Mouse (Mus musculus): ENCODE data around the gene Fpgs. TPM values are rescaled to one million over a fixed set of nuclear protein-coding genes. Genes with fewer than 3 reads are reported as not detected.

Fpgs gene
- 15.3 and 15.6 TPM in 2 replicates for polyA plus RNA-seq (2014; fragmentation: Nextera tagmentation; extraction: Ambion mirVana)

DNA sequence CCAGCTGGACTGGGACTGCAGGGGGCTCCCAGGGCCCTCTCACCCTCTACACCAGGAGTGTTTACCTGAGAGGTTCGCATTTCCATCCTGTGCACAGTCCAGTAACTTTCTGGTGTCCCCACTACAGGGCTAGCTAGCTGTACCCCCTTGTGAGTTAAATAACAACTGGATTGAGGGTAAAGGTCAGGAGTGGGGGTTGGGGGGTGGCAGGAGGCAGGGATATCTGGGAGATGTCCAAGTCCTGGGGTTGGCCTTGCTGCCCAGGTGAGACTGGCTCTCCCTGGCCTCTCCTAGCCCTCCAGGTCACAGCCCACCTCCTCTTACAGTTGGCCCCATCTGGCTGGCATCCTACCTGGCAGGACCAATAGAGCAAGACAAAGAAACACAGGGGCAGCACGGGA is at the start of gene Fpgs:
Gene Fpgs (minus strand): TSS at position 125 of the 401 bp plus-strand sequence.
- no peak within 1 kb of the TSS for H3K4me2 ChIP-seq (ENCODE audit: low read length)
- no peaks in the 10 kb centered on the region for H3K9me3 ChIP-seq (ENCODE audit: control insufficient read depth, low read length)
- no peak within 1 kb of the TSS for H3K27ac ChIP-seq (replicated peaks; ENCODE audit: low read depth, low read length)
- H3K9ac ChIP-seq (replicated peaks; ENCODE audit: low read length) = no peak within 1 kb of the TSS
- no peaks in the 10 kb centered on the region for H3K27me3 ChIP-seq (ENCODE audit: control insufficient read depth, insufficient read depth, low read length)
- no peak for DNase-seq
- ATAC-seq (ENCODE audit: low FRiP score, low TSS enrichment) = no peak
- H3K36me3 ChIP-seq (ENCODE audit: control insufficient read depth, insufficient read depth, low read length) = peaks cover 62% of the 10 kb centered on the region
- no peak within 1 kb of the TSS for H3K4me3 ChIP-seq (replicated peaks; ENCODE audit: low read depth, low read length)
- no peaks in the 10 kb centered on the region for H3K4me1 ChIP-seq (ENCODE audit: control insufficient read depth, insufficient read depth, low read length)
- 83% methylated on average over 2 of the region's 2 CpGs for WGBS

DNA sequence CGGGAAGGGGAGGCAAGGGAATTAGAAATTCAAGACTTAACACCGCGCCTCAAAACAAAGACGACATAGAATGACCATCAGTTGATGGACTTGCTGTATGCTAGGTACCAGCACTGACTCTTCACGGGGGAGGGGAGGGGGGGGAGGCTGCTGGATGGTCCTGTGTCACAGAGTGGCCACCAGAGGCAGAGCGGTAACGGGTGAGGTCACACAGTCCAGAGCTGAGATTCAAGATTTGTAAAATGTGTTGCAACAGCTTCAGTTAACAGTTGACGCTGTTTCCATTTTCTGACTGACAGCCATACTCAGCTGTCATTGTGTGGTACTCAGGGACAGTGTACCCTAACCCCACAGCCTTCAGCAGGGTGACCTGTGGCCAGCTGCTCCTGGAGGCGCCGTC is 48.2 kb upstream of the Fpgs start:
- no peak for ATAC-seq (ENCODE audit: low FRiP score, low TSS enrichment)
- DNase-seq = peak; percentile 35
- H3K9me3 ChIP-seq (ENCODE audit: control insufficient read depth, low read length) = no peaks in the 10 kb centered on the region
- H3K4me3 ChIP-seq (replicated peaks; ENCODE audit: low read depth, low read length) = no peak overlapping the region; the same call in 1 of the 2 replicates
- WGBS = 63% methylated on average over 10 of the region's 10 CpGs
- H3K4me1 ChIP-seq (ENCODE audit: control insufficient read depth, insufficient read depth, low read length) = peaks cover 20% of the 10 kb centered on the region
- 0 out of 2 replicates have a peak overlapping the region, but pooled peaks have one; percentile 43 for H3K9ac ChIP-seq (replicated peaks; ENCODE audit: low read length)
- H3K27me3 ChIP-seq (ENCODE audit: control insufficient read depth, insufficient read depth, low read length) = no peaks in the 10 kb centered on the region
- H3K36me3 ChIP-seq (ENCODE audit: control insufficient read depth, insufficient read depth, low read length) = peaks cover 63% of the 10 kb centered on the region
- H3K27ac ChIP-seq (replicated peaks; ENCODE audit: low read depth, low read length) = no peak overlapping the region
- H3K4me2 ChIP-seq (ENCODE audit: low read length) = peak overlapping the region; percentile 52

DNA sequence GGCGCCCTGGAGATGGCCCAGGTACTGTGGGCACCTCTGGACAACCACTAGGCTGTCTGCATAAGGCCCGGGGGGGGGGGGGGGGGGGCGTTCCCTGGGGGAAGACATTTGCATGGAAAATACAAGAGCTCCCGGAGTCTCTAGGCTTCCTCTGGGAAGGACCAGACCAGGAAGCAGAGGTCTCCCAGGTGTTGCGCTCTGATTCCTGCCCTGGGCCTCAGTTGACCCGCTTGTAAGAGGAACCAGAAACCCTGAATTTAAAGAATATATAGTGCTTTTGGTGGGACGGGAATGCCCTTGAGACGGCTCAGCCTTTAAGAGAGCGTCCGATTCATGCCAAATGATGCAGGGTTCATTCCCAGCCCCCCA is 47.7 kb upstream of the Fpgs start:
- Histone ChIP-seq H3K4me1 (ENCODE audit: control insufficient read depth, insufficient read depth, low read length) (peaks cover 20% of the 10 kb centered on the region), H3K36me3 (ENCODE audit: control insufficient read depth, insufficient read depth, low read length) (peaks cover 69% of the 10 kb centered on the region), H3K4me3 (replicated peaks; ENCODE audit: low read depth, low read length) (peak overlapping the region; percentile 25), H3K27me3 (ENCODE audit: control insufficient read depth, insufficient read depth, low read length) (no peaks in the 10 kb centered on the region), H3K27ac (replicated peaks; ENCODE audit: low read depth, low read length) (peak overlapping the region; percentile 78), H3K9me3 (ENCODE audit: control insufficient read depth, low read length) (no peaks in the 10 kb centered on the region), H3K4me2 (ENCODE audit: low read length) (peak overlapping the region; percentile 52), H3K9ac (replicated peaks; ENCODE audit: low read length) (peak overlapping the region; percentile 43)
- 15% methylated on average over 10 of the region's 10 CpGs for WGBS
- DNase-seq (no peak), ATAC-seq (ENCODE audit: low FRiP score, low TSS enrichment) (no peak)

- Histone ChIP-seq H3K9me3 (ENCODE audit: control insufficient read depth, low read length) (no peaks in the 10 kb centered on the region), H3K27ac (replicated peaks; ENCODE audit: low read depth, low read length) (peak overlapping the region; percentile 78), H3K4me1 (ENCODE audit: control insufficient read depth, insufficient read depth, low read length) (peaks cover 20% of the 10 kb centered on the region), H3K36me3 (ENCODE audit: control insufficient read depth, insufficient read depth, low read length) (peaks cover 75% of the 10 kb centered on the region), H3K9ac (replicated peaks; ENCODE audit: low read length) (peak overlapping the region; percentile 43), H3K4me2 (ENCODE audit: low read length) (peak overlapping the region; percentile 52), H3K4me3 (replicated peaks; ENCODE audit: low read depth, low read length) (peak overlapping the region; percentile 25), H3K27me3 (ENCODE audit: control insufficient read depth, insufficient read depth, low read length) (no peaks in the 10 kb centered on the region)
- 2% methylated on average over 31 of the region's 31 CpGs for WGBS
- DNase-seq (peak; percentile 78), ATAC-seq (ENCODE audit: low FRiP score, low TSS enrichment) (peak; percentile 77)
Observed at GRCm38 (mm10) chr2:32750887-32751664, 47.1 kb upstream of the Fpgs start.

DNA sequence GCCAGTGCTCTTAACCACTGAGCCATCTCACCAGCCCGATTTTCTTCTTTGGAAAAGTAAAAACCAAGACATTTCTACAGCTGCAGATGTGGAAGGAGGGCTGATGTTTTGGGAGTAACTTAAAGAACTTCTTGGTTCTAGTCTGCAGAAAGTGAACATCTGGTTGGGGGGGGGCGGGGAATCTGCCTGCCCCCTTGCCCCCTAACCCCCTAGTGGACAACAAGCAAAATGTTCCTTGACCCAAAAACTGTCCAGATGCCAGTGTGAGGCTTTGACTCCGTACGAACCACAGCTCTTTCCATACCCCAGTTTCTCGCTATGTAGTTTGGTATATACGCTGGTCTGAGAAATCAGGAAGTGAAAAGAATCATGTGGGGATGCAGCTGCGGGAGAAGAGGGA is 46.3 kb upstream of the Fpgs start:
- DNase-seq = no peak
- Histone ChIP-seq H3K27ac (replicated peaks; ENCODE audit: low read depth, low read length) (0 out of 2 replicates have a peak overlapping the region, but pooled peaks have one; percentile 78), H3K9ac (replicated peaks; ENCODE audit: low read length) (no peak overlapping the region), H3K4me3 (replicated peaks; ENCODE audit: low read depth, low read length) (no peak overlapping the region), H3K27me3 (ENCODE audit: control insufficient read depth, insufficient read depth, low read length) (no peaks in the 10 kb centered on the region), H3K4me2 (ENCODE audit: low read length) (peak overlapping the region; percentile 52; the same call in 1 of the 2 replicates), H3K36me3 (ENCODE audit: control insufficient read depth, insufficient read depth, low read length) (peaks cover 80% of the 10 kb centered on the region), H3K9me3 (ENCODE audit: control insufficient read depth, low read length) (no peaks in the 10 kb centered on the region), H3K4me1 (ENCODE audit: control insufficient read depth, insufficient read depth, low read length) (peaks cover 20% of the 10 kb centered on the region)
- no peak for ATAC-seq (ENCODE audit: low FRiP score, low TSS enrichment)
- 77% methylated on average over 7 of the region's 7 CpGs for WGBS

DNA sequence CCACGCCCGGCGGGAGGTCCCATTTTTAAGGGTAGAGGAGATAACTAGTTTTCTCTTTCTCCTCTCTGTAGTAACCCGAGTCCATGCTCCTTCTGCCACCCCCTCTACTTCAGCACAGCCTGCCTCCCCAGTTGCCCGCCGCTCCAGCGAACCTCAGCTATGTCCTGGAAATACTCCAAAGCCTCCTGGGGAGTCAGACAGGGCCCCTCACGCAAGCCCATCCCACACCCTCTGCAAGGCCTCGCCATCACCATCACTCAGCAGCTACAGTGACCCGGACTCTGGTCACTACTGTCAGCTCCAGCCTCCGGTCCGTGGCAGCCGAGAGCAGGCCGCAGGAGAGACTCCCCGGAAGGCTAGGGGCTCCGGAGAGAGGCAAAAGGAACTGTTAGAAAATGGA is 45.1 kb upstream of the Fpgs start:
- WGBS = 94% methylated on average over 16 of the region's 16 CpGs
- H3K36me3 ChIP-seq (ENCODE audit: control insufficient read depth, insufficient read depth, low read length) = peaks cover 77% of the 10 kb centered on the region

DNA sequence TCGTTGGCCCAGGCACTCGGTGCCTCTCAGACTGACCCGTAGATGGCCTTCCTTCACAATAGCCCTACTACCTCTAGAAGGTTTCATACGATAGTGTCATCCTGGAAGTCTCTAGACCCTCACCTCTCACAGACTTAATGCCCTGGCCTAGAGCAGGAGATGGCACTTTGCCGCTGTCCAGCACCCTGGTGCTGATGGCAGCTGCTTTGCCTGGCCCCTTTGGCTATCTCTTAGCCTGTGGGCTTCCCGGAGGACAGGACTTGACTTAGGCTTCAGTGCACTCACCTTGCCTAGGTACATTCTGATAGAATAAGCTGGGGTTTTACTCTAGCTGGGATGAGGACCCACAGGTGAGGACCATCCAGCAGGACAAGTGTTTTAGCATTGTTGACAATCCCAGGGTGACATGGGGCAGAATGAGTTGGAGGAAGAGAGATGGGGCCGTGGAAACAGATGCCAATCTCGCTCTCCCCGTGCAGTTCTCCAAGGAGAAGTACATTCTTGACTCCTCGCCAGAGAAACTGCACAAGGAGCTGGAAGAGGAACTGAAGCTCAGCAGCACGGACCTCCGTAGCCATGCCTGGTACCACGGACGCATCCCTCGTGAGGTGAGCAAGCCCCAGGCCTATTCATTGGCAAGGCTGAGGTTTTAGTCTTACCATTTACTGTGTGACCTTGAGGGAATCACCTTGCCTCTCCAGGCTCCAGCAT is 40.5 kb upstream of the Fpgs start:
- ATAC-seq (ENCODE audit: low FRiP score, low TSS enrichment) = no peak
- 77% methylated on average over 15 of the region's 15 CpGs for WGBS
- Histone ChIP-seq H3K4me2 (ENCODE audit: low read length) (no peak overlapping the region), H3K27ac (replicated peaks; ENCODE audit: low read depth, low read length) (no peak overlapping the region), H3K9me3 (ENCODE audit: control insufficient read depth, low read length) (no peaks in the 10 kb centered on the region), H3K4me3 (replicated peaks; ENCODE audit: low read depth, low read length) (no peak overlapping the region), H3K27me3 (ENCODE audit: control insufficient read depth, insufficient read depth, low read length) (no peaks in the 10 kb centered on the region), H3K9ac (replicated peaks; ENCODE audit: low read length) (no peak overlapping the region), H3K4me1 (ENCODE audit: control insufficient read depth, insufficient read depth, low read length) (peaks cover 18% of the 10 kb centered on the region), H3K36me3 (ENCODE audit: control insufficient read depth, insufficient read depth, low read length) (peaks cover 48% of the 10 kb centered on the region)
- no peak for DNase-seq

More for the DNA sequence above, 45.1 kb upstream of the Fpgs start:
- H3K4me1 ChIP-seq (ENCODE audit: control insufficient read depth, insufficient read depth, low read length) = peaks cover 20% of the 10 kb centered on the region
- H3K9ac ChIP-seq (replicated peaks; ENCODE audit: low read length) = no peak overlapping the region
- no peak overlapping the region for H3K27ac ChIP-seq (replicated peaks; ENCODE audit: low read depth, low read length)
- H3K9me3 ChIP-seq (ENCODE audit: control insufficient read depth, low read length) = no peaks in the 10 kb centered on the region
- no peaks in the 10 kb centered on the region for H3K27me3 ChIP-seq (ENCODE audit: control insufficient read depth, insufficient read depth, low read length)
- no peak for DNase-seq
- H3K4me2 ChIP-seq (ENCODE audit: low read length) = no peak overlapping the region
- ATAC-seq (ENCODE audit: low FRiP score, low TSS enrichment) = no peak
- no peak overlapping the region for H3K4me3 ChIP-seq (replicated peaks; ENCODE audit: low read depth, low read length)

DNA sequence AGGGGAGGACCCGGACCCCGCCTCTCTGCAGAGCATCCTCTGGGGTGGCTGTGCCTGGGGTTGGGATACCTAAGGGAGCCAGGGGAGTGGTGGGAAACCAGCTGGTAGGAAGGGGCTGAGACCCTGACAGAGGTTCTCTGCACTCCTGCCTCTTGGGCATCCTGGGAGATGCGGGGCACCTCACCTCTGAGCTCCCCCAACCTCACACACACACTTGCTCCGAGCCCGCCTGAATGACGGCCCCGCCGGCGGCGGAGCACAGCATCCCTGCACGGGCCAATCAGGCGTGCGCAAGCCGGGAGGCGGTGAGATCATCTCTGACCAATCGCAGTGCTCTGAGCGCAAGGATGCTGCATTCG is 38.2 kb upstream of the Fpgs start:
- Histone ChIP-seq H3K27ac (replicated peaks; ENCODE audit: low read depth, low read length) (peak overlapping the region; percentile 86), H3K4me1 (ENCODE audit: control insufficient read depth, insufficient read depth, low read length) (peaks cover 18% of the 10 kb centered on the region), H3K4me3 (replicated peaks; ENCODE audit: low read depth, low read length) (peak overlapping the region; percentile 82), H3K9me3 (ENCODE audit: control insufficient read depth, low read length) (no peaks in the 10 kb centered on the region), H3K36me3 (ENCODE audit: control insufficient read depth, insufficient read depth, low read length) (peaks cover 30% of the 10 kb centered on the region), H3K27me3 (ENCODE audit: control insufficient read depth, insufficient read depth, low read length) (no peaks in the 10 kb centered on the region), H3K4me2 (ENCODE audit: low read length) (peak overlapping the region; percentile 82), H3K9ac (replicated peaks; ENCODE audit: low read length) (peak overlapping the region; percentile 85)
- DNase-seq (peak; percentile 94), ATAC-seq (ENCODE audit: low FRiP score, low TSS enrichment) (peak; percentile 89)
- under 1% methylated on average over 18 of the region's 18 CpGs for WGBS

All from midbrain, embryonic 14.5 days (tissue).